Mouse (Mus musculus) neutrophil, adult 5-6 weeks (primary cell): ENCODE measurements around the gene Crlf2. TPM values are rescaled to one million over a fixed set of nuclear protein-coding genes. Genes with fewer than 3 reads are reported as not detected.

Experiments
- ATAC-seq: fragments of 151-379, 151-347 bp; 2 replicates; pipeline ENCODE4 v1.8.0; 2017; ENCODE audit warnings: mild to moderate bottlenecking, moderate TSS enrichment; ENCODE audit not compliant: insufficient number of reproducible peaks, poor library complexity, low FRiP score, severe bottlenecking; ENCODE audit errors: extremely low read depth
- total RNA-seq: library from RNA; stranded (forward); fragments of 200-1000 nt; gene quantifications from 2 replicates; pipeline ENCODE4 v1.2.3, GENCODE M21; 2017

Gene Crlf2
- total RNA-seq, result 49.6 and 72.4 TPM in 2 replicates

DNA sequence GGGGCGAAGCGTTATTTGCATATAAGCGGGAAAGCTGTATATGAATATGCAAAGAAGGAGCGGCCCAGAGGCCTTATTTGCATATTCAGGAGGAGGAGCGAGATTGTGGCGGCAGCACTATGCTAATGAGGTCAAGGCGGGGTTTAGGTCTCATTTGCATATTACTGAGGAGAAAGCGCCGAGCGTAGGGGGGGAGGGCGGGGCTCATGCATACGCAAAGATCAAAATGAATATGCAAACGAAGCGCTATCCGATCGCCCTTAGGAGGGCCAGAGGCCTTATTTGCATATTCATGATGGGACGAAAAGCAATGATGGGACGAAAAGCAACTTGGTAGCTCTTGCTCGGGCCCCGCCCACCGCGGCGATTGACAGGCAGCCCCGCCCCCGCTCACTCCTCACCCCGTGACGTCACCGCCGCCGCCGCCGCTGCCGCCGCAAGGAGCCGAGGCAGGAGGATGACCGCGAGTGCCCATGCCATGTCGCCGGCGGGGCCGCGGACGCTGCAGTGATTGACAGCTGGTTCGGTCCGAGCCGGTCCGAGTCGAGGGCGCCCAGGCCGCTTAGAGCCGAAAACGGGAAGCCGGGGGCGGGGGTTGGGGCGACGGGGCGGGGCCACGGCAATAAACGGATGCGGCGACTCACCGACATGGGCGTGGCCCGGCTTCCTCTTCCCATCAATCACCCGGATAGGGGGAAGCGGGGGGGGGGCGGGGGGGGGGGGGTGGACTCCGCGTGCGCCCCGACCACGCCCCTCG is at the start of gene Crlf2:
TSS of gene Crlf2 (minus strand) at position 590 of the 757 bp plus-strand sequence.
- peak; percentile 24 for ATAC-seq

DNA sequence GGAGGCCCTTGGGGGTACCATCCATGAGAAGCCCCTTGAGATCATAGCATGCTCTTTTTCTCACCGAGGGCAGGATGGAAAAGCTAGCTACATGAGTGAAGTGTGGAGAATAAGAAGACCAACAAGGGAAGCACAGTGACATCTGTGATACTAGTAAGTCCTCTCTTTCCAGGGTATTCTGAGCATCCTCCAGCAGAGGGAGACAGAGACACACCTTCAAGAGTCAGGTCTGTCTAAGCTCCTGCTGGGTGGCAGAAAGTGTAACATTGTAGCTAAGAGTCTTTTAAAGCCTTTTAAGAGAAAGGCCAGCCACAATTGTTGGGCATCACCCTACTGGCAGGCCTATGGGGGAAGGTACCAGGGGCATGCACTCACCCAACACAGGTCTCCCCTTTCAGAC is 43.8 kb upstream of the Crlf2 start:
- peak; percentile 64 for ATAC-seq

- peak; percentile 43; the same call in 1 of the 2 replicates for ATAC-seq
Observed at GRCm38 (mm10) chr5:109601080-109601479, 42.3 kb upstream of the Crlf2 start.

DNA sequence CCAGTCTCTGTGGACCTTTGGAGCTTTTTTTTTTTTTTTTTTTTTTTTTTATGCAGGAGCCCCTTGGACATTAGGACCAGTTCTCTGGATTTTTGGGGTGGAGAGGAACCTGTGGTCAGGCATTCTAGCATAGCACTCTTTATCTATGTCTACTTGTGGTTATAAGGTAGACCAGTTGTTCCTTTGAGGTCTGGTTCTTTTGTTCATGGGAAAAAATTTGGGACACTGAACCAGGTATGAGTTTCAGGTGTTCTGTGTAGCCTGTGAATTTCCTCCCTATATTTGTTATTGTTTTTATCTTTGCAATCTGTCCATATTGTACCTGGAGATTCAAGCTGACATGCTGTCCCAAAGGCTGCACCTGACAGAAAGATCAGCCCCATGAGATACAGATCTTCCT is 40.1 kb upstream of the Crlf2 start:
- ATAC-seq, result no peak

DNA sequence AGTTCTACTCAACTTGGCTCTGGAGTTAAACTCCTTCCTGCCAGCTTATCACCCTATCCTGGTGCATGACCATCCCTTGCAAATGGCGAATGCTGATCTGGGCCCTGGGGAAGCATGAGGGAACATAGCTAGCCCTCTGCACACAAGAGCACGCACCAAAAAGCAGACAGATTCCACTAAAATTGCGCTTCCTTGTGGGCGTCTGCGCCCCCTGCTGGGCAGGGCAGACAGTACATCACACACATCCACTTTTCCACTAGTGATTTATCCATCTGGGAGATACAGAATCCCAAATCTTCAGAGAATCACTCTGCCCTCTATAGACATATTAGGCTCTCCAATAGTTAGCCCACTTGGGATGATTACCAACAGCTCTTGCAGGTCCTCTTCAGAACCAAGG is 37.9 kb upstream of the Crlf2 start:
- ATAC-seq, result peak; percentile 87

GRCm38 (mm10) chr5:109562829-109563228 is 4.0 kb upstream of the Crlf2 start:
- no peak for ATAC-seq

DNA sequence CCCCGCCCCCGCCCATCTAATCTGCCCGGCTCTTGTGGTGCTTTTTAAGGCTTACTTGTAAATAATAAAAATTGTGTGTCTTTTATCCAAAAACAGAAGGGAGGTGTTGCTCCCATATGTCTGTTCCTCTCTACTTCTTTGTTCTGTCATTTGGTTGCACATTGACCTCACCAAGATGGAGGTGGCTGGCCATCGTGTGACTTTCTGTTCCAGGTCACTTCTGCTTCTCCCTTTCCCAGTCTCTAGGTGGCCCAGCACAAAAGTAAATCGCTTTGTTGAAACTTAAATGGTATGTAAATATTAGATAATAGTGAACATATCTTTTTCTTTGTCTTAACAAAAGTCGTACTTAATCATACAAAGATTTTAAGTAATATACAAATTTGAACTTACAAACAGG is 398 bp upstream of the Crlf2 start:
- no peak for ATAC-seq

GRCm38 (mm10) chr5:109558123-109558403 is 730 bp downstream of the Crlf2 start:
- no peak for ATAC-seq

DNA sequence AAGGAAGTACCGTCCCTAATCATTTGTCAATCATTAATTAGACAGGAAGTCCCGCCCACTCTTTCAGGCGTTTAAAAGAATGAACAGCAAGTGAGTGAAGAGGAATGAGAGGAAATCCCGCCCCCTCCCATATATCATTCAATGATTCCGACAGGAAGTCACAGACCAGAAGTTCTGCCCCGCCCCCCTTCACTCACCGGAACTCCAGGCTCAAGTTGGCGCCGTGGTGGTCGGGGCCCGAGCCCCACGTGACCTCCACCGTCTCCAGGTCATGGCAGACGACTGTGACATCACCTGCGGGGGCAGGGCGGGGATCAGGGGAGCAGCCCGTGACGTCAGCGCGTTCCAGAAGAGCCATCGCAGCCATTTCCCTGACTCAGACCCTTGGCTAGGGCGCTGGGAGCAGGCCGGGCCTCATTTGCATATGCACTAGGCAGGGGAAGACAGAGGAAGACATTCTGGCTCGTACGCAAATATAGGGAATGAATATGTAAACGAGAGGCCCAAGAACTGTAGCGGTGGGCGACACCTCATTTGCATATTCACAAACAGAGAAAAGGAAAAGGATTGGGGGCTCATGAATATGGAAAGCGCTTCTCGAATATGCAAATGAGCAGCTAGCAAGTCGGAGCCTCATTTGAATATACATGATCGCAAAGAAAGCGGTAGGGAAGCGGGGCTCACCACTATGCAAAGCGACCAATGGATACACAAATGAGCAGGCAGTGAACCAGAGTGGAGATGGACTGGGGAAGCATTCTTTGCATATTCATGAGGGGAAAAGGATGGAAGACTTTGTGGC is 1.3 kb downstream of the Crlf2 start:
- ATAC-seq, result peak; percentile 2

DNA sequence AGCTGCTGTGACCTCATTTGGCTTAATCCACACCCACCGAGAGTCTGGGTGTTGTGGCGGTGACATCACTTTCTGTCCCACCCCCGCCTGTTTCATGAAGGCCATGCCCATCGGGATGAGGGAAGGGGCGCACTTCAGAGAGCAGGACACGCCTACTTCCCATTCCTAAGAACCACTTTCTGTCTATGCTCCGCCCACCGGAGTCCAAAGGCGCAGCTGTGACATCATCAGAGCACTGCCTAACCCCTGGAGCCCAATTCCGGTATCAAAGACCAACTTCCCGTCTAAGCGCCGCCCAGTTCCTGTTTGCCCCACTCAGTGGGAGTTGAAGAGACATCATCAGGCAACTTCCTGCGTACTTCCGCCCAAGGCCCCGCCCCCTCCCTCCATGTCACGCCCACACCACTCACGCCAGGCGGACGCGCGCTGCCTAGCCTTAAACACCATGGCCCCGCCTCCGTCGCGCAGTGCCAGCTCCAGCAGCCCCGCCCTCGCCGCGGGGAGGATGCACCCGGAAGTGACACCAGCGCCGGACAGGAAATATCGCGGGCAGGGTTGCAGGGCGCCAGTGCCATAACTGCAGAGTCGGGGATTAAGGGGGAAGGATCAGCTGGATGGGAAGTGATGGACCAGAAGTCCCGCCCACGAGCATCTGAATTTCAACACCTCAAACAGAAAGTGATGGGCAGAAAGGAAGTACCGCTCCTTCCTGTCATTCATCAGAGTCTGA is 2.0 kb downstream of the Crlf2 start:
- ATAC-seq, result peak; percentile 42

GRCm38 (mm10) chr5:109555676-109556571 is 2.9 kb downstream of the Crlf2 start:
- ATAC-seq, result no peak

- ATAC-seq, result no peak
Observed at GRCm38 (mm10) chr5:109555236-109555675, 3.5 kb downstream of the Crlf2 start.

GRCm38 (mm10) chr5:109554091-109555050 is 4.4 kb downstream of the Crlf2 start:
- ATAC-seq, result no peak

DNA sequence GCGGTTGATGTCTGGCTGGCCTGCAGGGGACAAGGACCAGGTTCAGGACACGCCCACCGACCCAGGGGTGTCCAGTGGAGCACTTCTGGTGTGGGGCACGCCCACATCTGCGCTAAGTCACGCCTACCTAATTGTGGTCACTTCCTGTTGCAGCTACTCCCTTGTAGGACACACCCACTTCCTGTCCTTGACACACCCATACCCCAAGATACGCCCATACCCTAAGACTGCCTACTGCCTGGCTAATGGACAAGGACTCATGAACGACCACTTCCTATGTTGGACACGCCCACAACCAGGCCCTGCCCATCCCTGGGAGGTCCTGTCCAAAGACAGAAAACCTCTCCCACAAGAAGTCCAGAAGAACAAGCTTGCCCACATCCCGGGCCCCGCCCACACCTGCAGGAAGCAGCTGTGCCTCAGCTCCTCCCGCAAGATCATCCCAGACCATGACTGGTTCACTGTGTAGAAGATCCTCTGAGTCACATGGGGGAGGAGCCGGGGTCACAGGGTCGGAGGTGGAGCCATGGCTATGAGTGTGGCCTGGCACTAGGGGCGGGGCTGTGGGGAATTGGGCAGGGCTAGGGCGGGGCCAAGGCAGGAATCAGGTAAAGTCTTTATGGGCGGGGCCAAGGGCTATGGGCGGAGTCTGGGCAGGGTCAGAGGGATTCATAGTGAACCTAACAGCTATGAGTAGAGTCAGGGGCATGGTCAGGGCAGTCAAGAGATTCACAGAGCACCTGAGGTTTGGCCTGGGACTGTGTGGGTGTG is 5.4 kb downstream of the Crlf2 start:
- ATAC-seq, result no peak

DNA sequence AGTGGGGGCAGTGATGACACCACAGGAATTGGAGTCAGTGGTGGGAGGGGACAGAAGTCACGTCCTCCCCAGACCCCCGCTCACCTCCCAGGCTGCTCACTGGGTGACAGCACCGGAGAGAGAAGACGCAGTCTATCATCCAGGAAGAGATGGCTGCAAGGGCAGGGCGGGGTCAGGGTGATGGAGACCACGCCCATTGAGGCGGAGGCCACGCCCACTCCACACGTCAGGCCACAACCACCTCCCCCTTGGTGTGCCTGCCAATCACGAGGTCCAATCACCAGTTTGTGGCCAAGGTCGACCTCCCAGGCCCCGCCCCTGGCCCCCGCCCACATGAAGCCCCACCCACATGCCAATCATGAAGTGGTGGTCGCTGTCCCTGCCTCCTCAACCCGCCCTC is 6.3 kb downstream of the Crlf2 start:
- ATAC-seq, result no peak

- no peak for ATAC-seq
Observed at GRCm38 (mm10) chr5:109552116-109552515, 6.7 kb downstream of the Crlf2 start.
